Mouse (Mus musculus) urinary bladder, adult 2 months (tissue): ENCODE data around the gene Eomes. TPM values are rescaled to one million over a fixed set of nuclear protein-coding genes. Genes with fewer than 3 reads are reported as not detected.

ENCODE experiments used
- DNase-seq: peaks from one replicate; pipeline ENCODE4 v3.0.0; 2022; ENCODE audit warnings: low spot score
- polyA plus RNA-seq: library from polyadenylated mRNA; depleted of rRNA; stranded (reverse); fragments of >200 nt; gene quantifications from 2 replicates; pipeline ENCODE4 v1.2.3, GENCODE M21; 2012; rRNA removed

The Eomes gene
- polyA plus RNA-seq, 1 experiment, result 0.12 TPM

DNA sequence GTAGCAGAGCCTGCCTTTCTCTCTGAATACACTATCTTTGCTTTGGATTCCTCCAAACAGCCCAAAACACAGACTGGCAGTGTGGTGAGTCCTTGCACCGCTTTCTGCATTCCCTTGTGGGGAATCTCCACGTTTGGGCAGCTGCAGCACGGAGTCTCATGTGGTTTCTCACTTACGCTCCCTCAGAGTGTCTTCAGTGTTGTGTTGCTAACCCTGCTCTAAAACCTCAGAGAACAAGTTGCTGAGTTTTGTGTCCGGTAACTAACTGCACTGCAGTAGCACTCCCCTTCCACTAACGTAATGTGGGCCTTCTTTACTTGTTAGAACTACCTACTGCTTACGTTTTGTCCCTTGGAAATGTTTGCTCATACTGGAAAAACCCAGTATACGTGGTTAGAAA lies 41.1 kb downstream of the Eomes start:
- DNase-seq, result no peak

DNA sequence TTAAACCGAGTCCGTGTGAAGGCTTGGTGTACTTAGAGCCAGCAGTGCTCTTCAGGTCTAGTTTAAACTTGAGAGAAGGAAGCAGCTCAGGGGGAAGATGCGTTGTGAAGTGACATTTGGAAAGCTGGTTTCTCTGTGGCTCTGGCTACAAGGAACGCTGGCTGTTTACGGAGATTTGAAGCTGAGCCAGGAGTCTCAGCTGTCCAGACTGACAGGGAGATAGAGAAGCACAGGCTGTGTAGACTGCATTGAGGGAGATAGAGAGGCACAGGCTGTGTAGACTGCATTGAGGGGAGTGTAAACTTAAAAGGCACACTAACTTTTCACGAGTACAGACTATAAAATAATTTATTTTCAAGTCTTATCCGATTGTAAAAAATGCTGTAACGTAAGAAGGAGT lies 42.0 kb downstream of the Eomes start:
- DNase-seq, result no peak

- DNase-seq, result no peak
Measured at GRCm38 (mm10) chr9:118520858-118521257, 42.8 kb downstream of the Eomes start.

DNA sequence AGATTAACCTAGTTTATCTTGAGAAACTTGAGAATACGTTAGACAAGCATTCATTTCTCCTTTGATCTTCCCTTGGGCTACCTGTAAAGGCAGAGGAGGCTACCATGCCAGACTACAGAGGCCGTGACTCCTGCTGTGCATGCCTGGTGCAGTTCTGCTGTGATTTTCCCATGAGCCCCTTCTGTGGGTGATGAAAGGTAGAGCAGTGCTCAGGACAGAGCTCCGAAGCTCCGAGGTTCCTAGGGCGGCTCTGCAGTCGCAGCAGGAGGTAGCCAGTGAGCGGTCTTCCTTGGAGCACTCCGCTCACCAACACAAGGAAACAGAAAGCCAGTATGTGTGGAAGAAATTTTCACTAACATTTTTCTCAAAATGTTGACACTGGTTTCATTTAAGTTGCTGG lies 43.6 kb downstream of the Eomes start:
- no peak for DNase-seq

GRCm38 (mm10) chr9:118523738-118524137 lies 45.7 kb downstream of the Eomes start:
- DNase-seq, result no peak

DNA sequence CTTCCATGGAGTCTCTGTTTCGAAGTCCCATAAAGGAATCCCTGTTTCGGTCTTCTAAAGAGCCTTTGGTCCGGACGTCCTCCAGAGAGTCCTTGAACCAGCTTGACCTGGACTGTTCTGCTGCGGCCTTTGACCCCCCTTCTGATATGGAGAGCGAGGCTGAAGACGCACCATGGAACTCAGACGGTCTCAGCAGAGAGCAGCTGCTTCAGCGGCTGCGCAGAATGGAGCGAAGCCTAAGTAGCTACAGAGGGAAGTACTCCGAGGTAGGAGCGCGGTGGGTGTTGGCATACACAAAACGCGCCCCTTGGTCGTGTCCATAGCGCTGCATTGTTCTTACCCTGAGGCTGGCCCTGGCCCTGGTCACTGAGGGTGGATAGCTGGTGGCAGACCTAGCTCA lies 49.0 kb downstream of the Eomes start:
- DNase-seq, result no peak

DNA sequence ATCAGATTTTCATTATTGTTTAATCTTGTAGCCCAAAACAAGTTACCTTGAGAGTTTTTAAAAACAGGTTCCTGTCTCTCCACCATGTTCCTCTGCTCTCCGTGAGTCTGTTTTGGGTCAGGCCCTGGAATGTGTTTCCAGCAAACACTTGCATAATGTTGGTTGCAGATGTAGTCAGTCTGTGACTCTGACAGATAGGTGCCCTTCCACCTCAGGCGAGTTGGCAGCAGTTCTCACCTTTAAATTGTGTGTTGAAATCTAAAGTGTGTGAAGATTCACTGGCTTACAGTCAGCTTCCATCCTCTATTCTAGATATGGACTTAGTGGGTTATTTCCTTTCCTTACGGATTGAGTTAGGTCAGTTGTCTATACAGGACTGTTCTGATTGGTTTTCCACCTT lies 51.8 kb downstream of the Eomes start:
- DNase-seq, result no peak

DNA sequence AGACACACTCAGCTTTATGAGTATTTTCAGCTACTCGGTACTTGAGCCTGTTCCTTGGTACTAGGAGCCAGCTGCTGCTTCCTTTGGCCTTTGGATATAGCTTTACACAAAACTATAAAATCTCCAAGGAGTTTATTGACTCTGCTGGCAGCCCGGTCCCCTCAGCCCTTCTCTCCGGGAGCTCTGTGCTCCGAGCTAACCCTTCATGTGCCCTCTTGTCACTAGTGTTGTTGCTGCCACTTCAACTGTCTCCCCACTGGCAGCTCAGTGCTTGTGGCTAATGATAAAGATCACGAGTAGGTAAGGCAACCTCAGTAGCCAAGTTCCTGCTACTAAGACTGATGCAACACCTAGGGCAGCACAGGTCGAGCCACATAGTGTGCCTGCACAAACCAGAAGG lies 52.7 kb downstream of the Eomes start:
- no peak for DNase-seq

- DNase-seq, result no peak
Measured at GRCm38 (mm10) chr9:118532516-118533205, 54.6 kb downstream of the Eomes start.

Other genes with a start within 250 kb of the Eomes start
- 36.9 and 50.0 TPM in 2 replicates for gene Golga4, start 28.1 kb downstream of the Eomes start, polyA plus RNA-seq
- 26.3 and 36.2 TPM in 2 replicates for gene Itga9, start 128.5 kb downstream of the Eomes start, polyA plus RNA-seq